Mouse (Mus musculus): Measurements from ENCODE around the gene Sgk1. TPM values are rescaled to one million over a fixed set of nuclear protein-coding genes. Genes with fewer than 3 reads are reported as not detected.

Sgk1 gene
- polyA plus RNA-seq, 1 experiment from 2014 or later = 32.1 TPM

DNA sequence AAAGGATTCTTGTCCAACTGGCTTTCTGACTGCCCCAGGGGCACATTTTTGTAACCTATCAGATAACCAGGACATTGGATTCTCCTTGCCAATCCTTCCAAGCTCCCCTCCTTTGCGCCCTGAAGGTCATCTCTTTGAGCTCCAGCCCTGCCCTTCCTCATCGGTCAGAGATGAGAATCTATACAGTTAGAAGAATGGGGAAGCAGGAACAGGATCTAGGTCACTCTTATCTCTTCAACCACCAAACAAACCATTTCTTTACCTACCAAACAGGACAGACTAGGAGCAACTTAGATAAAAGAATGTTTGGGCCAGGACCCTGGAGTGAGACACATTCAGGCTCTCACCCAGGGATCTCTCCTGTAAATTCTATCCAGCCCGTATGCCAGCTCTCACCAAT, 59.3 kb downstream of the Sgk1 start:
- no peaks in the 10 kb centered on the region for H3K27me3 ChIP-seq (replicated peaks; ENCODE audit: control insufficient read depth, insufficient read depth, low read length)
- no peak overlapping the region for H3K4me3 ChIP-seq (replicated peaks; ENCODE audit: low read length)
- no peak overlapping the region for H3K4me2 ChIP-seq (ENCODE audit: low read length)
- H3K9me3 ChIP-seq (ENCODE audit: control insufficient read depth, low read length) = no peaks in the 10 kb centered on the region
- H3K9ac ChIP-seq (replicated peaks; ENCODE audit: low read depth, low read length) = no peak overlapping the region
- ATAC-seq = no peak
- 95% methylated on average over 3 of the region's 3 CpGs for WGBS
- H3K4me1 ChIP-seq (replicated peaks; ENCODE audit: control insufficient read depth, insufficient read depth, low read length) = 0 out of 2 replicates have a peak, but pooled peaks cover 4% of the 10 kb centered on the region
- H3K36me3 ChIP-seq (ENCODE audit: control insufficient read depth, insufficient read depth) = no peaks in the 10 kb centered on the region
- H3K27ac ChIP-seq (ENCODE audit: low read length) = no peak overlapping the region

DNA sequence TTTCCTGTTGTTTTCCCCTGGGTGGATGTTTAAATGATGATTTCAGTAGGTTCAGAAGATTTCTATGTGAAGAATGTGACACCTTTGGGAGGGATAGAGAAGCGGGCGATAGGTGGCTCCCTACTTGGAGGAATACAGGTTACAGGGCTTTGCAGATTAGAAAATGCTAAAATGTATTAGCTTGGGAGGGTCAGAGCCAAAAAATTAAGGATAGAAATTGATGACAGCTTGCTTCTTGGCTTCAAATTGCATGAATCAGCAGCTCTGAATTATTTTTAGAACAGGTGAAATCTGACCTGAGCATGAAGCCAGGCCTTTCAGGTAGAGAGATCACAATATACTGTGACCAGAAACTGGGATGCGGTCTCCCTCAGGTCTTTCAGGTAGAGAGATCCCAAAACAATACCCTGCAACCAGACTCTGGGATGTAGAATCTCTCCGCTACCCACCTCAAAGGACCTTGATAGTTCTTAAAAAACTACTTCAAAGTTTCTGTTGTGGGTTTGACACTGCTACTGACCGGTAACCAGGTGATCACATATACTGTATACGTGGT, 61.2 kb downstream of the Sgk1 start:
- ATAC-seq = no peak
- Histone ChIP-seq H3K9me3 (ENCODE audit: control insufficient read depth, low read length) (no peaks in the 10 kb centered on the region), H3K4me3 (replicated peaks; ENCODE audit: low read length) (no peak overlapping the region), H3K27ac (ENCODE audit: low read length) (no peak overlapping the region), H3K27me3 (replicated peaks; ENCODE audit: control insufficient read depth, insufficient read depth, low read length) (no peaks in the 10 kb centered on the region), H3K4me2 (ENCODE audit: low read length) (no peak overlapping the region), H3K4me1 (replicated peaks; ENCODE audit: control insufficient read depth, insufficient read depth, low read length) (no peaks in the 10 kb centered on the region), H3K36me3 (ENCODE audit: control insufficient read depth, insufficient read depth) (no peaks in the 10 kb centered on the region), H3K9ac (replicated peaks; ENCODE audit: low read depth, low read length) (no peak overlapping the region)
- WGBS = 94% methylated on average over 6 of the region's 6 CpGs

DNA sequence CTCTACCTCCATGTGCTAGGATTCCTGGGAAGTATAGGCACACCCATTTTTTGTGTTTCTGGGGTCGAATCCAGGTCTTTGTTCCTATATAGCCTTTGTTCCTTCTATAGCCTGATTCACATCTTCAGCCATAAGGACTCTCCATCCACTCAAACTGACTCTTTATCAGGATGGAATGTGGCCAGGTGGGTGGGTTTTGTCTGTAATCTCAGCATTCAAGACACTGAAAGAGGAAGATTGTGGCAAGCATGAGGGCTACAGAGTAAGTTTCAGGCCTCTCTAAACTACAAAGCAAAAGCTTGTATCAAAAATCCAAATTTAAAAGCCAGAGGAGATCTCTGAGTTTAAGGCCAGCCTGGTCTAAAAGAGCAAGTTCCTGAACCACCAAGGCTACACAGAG, 63.2 kb downstream of the Sgk1 start:
- no peak for ATAC-seq
- no peaks in the 10 kb centered on the region for H3K4me1 ChIP-seq (replicated peaks; ENCODE audit: control insufficient read depth, insufficient read depth, low read length)
- no peak overlapping the region for H3K27ac ChIP-seq (ENCODE audit: low read length)
- H3K4me3 ChIP-seq (replicated peaks; ENCODE audit: low read length) = no peak overlapping the region
- H3K9me3 ChIP-seq (ENCODE audit: control insufficient read depth, low read length) = no peaks in the 10 kb centered on the region
- H3K9ac ChIP-seq (replicated peaks; ENCODE audit: low read depth, low read length) = no peak overlapping the region
- no peaks in the 10 kb centered on the region for H3K36me3 ChIP-seq (ENCODE audit: control insufficient read depth, insufficient read depth)
- H3K4me2 ChIP-seq (ENCODE audit: low read length) = no peak overlapping the region
- 60% methylated on average over 1 of the region's 1 CpGs for WGBS
- H3K27me3 ChIP-seq (replicated peaks; ENCODE audit: control insufficient read depth, insufficient read depth, low read length) = no peaks in the 10 kb centered on the region

DNA sequence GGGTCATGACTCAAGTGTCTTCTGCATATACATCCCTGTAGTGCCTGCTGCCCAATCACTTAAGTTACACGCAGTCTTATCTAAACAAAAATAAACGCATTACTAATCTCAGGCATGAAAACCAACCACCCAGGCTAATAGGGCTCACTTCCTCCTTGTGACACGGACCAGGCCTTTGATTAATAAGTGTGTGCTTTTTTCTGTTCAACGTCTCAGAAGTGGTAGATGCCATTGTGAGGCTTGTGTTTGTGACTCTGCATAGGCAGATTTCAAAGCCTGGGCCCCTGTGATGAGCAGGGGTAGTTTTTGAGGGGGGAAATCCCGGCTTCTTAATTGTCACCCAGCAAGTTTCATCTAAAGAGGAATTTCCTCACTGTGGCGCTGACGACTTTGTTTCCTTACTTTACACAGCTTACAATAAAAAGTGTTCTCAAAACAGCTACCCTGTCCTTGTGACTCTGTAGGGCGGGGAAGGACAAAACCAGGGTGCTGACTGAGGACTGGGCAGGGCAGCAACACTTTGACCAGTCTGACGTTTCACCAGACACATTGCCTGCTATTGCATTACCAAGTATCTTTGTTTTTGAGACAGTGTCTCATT, 64.9 kb downstream of the Sgk1 start:
- WGBS = 78% methylated on average over 9 of the region's 9 CpGs

DNA sequence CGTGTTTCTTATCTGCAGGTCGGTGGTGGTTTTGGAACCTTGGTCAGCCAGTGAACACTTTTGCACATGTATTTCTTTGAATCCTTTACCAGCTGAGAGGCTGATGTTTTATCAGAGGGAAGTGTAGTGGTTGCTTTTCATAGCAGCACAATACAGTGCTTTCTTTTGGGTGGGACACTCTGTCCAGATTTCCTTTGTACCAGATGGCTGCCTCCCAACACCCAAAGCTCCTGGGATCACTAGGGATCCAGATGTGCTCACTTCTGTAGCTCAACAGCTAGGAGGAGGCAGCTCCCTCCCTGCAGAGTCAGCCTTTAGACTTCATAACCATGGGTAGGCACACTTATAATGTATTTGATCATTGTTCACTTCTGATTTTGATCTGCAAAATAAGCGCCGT, 70.5 kb downstream of the Sgk1 start:
- 81% methylated on average over 4 of the region's 4 CpGs for WGBS
- Histone ChIP-seq H3K4me3 (replicated peaks; ENCODE audit: low read length) (no peak overlapping the region), H3K9me3 (ENCODE audit: control insufficient read depth, low read length) (no peaks in the 10 kb centered on the region), H3K4me1 (replicated peaks; ENCODE audit: control insufficient read depth, insufficient read depth, low read length) (no peaks in the 10 kb centered on the region), H3K9ac (replicated peaks; ENCODE audit: low read depth, low read length) (no peak overlapping the region), H3K36me3 (ENCODE audit: control insufficient read depth, insufficient read depth) (no peaks in the 10 kb centered on the region), H3K27me3 (replicated peaks; ENCODE audit: control insufficient read depth, insufficient read depth, low read length) (no peaks in the 10 kb centered on the region), H3K4me2 (ENCODE audit: low read length) (no peak overlapping the region), H3K27ac (ENCODE audit: low read length) (no peak overlapping the region)
- ATAC-seq = no peak

More for the DNA sequence above, 64.9 kb downstream of the Sgk1 start:
- Histone ChIP-seq H3K9me3 (ENCODE audit: control insufficient read depth, low read length) (no peaks in the 10 kb centered on the region), H3K4me1 (replicated peaks; ENCODE audit: control insufficient read depth, insufficient read depth, low read length) (no peaks in the 10 kb centered on the region), H3K4me2 (ENCODE audit: low read length) (no peak overlapping the region), H3K36me3 (ENCODE audit: control insufficient read depth, insufficient read depth) (no peaks in the 10 kb centered on the region), H3K4me3 (replicated peaks; ENCODE audit: low read length) (no peak overlapping the region), H3K9ac (replicated peaks; ENCODE audit: low read depth, low read length) (no peak overlapping the region), H3K27me3 (replicated peaks; ENCODE audit: control insufficient read depth, insufficient read depth, low read length) (no peaks in the 10 kb centered on the region), H3K27ac (ENCODE audit: low read length) (no peak overlapping the region)
- ATAC-seq = no peak

DNA sequence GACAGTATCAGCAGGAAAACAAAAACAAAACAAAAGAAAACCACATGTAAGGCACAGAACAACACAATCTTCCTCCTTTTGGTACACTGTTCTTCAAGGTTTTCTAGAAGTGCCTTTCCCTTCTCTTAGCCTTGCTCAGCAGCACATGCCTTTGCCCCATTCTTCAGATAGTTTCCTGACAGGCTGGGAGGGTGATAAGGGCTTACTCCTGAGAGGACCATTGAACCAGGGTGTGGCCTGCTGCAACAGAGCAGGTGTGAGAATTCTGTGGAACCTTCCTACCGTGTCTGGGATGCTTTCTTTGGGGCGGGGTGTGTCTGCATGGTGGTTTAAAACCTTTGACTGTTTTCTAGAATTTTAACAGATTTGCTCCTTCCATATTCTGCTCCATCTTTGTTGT, 79.1 kb downstream of the Sgk1 start:
- Histone ChIP-seq H3K27ac (ENCODE audit: low read length) (no peak overlapping the region), H3K4me2 (ENCODE audit: low read length) (no peak overlapping the region), H3K9me3 (ENCODE audit: control insufficient read depth, low read length) (no peaks in the 10 kb centered on the region), H3K9ac (replicated peaks; ENCODE audit: low read depth, low read length) (no peak overlapping the region), H3K27me3 (replicated peaks; ENCODE audit: control insufficient read depth, insufficient read depth, low read length) (no peaks in the 10 kb centered on the region), H3K4me1 (replicated peaks; ENCODE audit: control insufficient read depth, insufficient read depth, low read length) (no peaks in the 10 kb centered on the region), H3K4me3 (replicated peaks; ENCODE audit: low read length) (no peak overlapping the region), H3K36me3 (ENCODE audit: control insufficient read depth, insufficient read depth) (no peaks in the 10 kb centered on the region)
- WGBS = 90% methylated on average over 2 of the region's 2 CpGs
- no peak for ATAC-seq

DNA sequence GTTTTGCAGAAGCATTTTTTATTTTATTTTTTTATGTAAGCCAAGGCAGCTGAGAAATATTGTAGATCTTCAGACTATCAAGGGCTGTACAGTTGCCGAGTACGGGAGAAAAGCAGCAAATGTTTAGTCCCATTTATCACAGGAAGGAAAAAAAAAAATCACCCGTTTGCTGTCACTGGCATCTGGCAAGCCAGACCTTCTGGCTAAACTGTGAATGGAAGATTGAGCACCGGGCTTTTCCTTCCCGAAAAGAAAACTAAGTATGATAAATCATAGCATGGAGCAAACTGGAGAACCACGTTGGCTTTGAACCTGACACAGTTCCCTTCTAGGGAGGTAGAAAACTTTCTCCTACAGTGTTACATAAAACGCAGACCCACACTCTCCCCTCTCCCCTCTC, 81.0 kb downstream of the Sgk1 start:
- Histone ChIP-seq H3K4me3 (replicated peaks; ENCODE audit: low read length) (no peak overlapping the region), H3K4me1 (replicated peaks; ENCODE audit: control insufficient read depth, insufficient read depth, low read length) (no peaks in the 10 kb centered on the region), H3K27ac (ENCODE audit: low read length) (no peak overlapping the region), H3K4me2 (ENCODE audit: low read length) (no peak overlapping the region), H3K27me3 (replicated peaks; ENCODE audit: control insufficient read depth, insufficient read depth, low read length) (no peaks in the 10 kb centered on the region), H3K9ac (replicated peaks; ENCODE audit: low read depth, low read length) (no peak overlapping the region), H3K9me3 (ENCODE audit: control insufficient read depth, low read length) (no peaks in the 10 kb centered on the region), H3K36me3 (ENCODE audit: control insufficient read depth, insufficient read depth) (no peaks in the 10 kb centered on the region)
- 73% methylated on average over 7 of the region's 7 CpGs for WGBS
- no peak for ATAC-seq

DNA sequence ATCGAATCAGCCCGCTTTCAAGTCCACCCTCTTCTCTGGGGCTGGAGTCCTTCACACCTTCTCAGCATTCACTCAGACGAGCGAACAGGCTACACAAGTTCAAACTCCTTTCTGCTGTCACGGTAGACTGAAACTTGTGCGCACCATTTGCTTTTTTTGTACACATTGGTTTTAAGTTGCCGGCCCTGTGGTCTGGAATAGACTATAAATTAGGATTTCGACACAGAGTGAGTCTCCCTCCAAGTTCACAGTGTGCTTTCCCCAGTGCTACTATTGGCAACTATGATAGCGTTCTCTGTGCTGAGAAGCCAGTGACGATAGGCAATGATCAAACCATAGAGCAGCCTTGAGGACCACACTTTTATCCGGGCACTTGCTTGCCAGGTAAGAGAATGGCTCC, 91.7 kb downstream of the Sgk1 start:
- no peak overlapping the region for H3K9ac ChIP-seq (replicated peaks; ENCODE audit: low read depth, low read length)
- no peaks in the 10 kb centered on the region for H3K36me3 ChIP-seq (ENCODE audit: control insufficient read depth, insufficient read depth)
- H3K9me3 ChIP-seq (ENCODE audit: control insufficient read depth, low read length) = no peaks in the 10 kb centered on the region
- no peak overlapping the region for H3K27ac ChIP-seq (ENCODE audit: low read length)
- no peak overlapping the region for H3K4me3 ChIP-seq (replicated peaks; ENCODE audit: low read length)
- H3K27me3 ChIP-seq (replicated peaks; ENCODE audit: control insufficient read depth, insufficient read depth, low read length) = no peaks in the 10 kb centered on the region
- H3K4me2 ChIP-seq (ENCODE audit: low read length) = no peak overlapping the region
- 91% methylated on average over 11 of the region's 11 CpGs for WGBS
- no peak for ATAC-seq
- no peaks in the 10 kb centered on the region for H3K4me1 ChIP-seq (replicated peaks; ENCODE audit: control insufficient read depth, insufficient read depth, low read length)

DNA sequence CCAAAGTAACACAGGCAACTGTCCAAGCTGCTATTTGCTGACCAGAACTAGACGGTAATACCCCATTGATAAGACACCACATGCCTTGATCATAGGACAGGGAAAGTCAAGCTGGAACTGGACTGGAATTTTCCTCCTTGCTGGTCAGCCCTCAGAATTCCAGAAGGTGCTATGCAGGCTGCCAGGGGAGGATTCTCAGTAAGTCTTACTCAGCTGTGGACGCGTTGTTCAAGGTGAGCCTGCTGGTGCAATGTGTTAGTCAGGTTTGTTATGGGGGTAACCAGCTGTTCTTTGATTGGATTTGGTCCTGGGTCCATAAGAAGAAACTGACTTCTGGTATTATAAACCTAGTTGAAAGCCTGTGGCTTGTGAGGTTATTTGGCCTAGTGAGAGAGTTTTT, 92.8 kb downstream of the Sgk1 start:
- no peaks in the 10 kb centered on the region for H3K36me3 ChIP-seq (ENCODE audit: control insufficient read depth, insufficient read depth)
- H3K4me3 ChIP-seq (replicated peaks; ENCODE audit: low read length) = no peak overlapping the region
- no peak for ATAC-seq
- no peak overlapping the region for H3K4me2 ChIP-seq (ENCODE audit: low read length)
- H3K9ac ChIP-seq (replicated peaks; ENCODE audit: low read depth, low read length) = no peak overlapping the region
- H3K9me3 ChIP-seq (ENCODE audit: control insufficient read depth, low read length) = no peaks in the 10 kb centered on the region
- 98% methylated on average over 3 of the region's 3 CpGs for WGBS
- H3K27me3 ChIP-seq (replicated peaks; ENCODE audit: control insufficient read depth, insufficient read depth, low read length) = no peaks in the 10 kb centered on the region
- H3K4me1 ChIP-seq (replicated peaks; ENCODE audit: control insufficient read depth, insufficient read depth, low read length) = no peaks in the 10 kb centered on the region
- no peak overlapping the region for H3K27ac ChIP-seq (ENCODE audit: low read length)

DNA sequence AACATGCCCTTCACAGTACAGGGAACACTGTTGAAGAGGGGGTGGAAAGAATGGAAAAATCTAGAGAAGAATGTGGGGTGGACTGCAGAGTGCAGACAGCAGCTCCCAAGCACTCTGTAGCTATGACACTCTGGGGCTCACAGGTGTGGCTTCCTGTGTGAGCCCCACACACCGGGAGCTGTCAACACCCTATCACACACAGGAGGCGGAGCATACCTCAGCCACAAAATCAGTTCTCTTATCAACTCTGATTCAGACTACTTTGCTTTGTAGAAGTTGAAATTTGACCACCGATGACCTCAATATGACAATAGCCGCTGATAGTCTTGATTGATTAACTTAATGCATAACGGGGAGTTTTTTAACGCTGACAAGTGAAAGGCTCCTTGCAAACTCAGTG, 93.4 kb downstream of the Sgk1 start:
- no peak overlapping the region for H3K4me3 ChIP-seq (replicated peaks; ENCODE audit: low read length)
- no peaks in the 10 kb centered on the region for H3K36me3 ChIP-seq (ENCODE audit: control insufficient read depth, insufficient read depth)
- no peak overlapping the region for H3K4me2 ChIP-seq (ENCODE audit: low read length)
- no peak overlapping the region for H3K9ac ChIP-seq (replicated peaks; ENCODE audit: low read depth, low read length)
- WGBS = 87% methylated on average over 6 of the region's 6 CpGs
- H3K27me3 ChIP-seq (replicated peaks; ENCODE audit: control insufficient read depth, insufficient read depth, low read length) = no peaks in the 10 kb centered on the region
- no peak overlapping the region for H3K27ac ChIP-seq (ENCODE audit: low read length)
- no peaks in the 10 kb centered on the region for H3K4me1 ChIP-seq (replicated peaks; ENCODE audit: control insufficient read depth, insufficient read depth, low read length)
- no peaks in the 10 kb centered on the region for H3K9me3 ChIP-seq (ENCODE audit: control insufficient read depth, low read length)
- ATAC-seq = no peak
